ENCODE assay signal across 37 mouse cellular contexts in the genomic region with DNA sequence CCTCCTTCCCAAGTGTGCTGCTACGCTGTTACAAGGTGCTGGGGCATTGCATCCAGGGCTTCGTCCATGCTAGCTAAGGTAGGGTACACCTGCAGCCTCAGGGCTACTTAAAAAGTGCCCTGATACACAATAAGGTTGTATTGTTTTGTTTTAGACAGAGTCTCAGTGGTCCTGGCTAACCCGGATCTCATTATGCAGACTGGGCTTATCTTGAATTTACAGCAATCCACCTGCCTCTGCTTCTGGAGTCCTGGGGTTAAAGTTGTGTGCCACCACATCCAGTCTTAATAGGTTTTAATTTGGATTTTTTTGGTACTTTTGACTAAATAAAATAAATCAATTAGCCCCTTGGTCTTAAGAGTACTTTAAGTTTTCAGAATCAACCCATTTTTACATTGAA. TPM values are rescaled to one million over a fixed set of nuclear protein-coding genes. Genes with fewer than 3 reads are reported as not detected.
"Had no signal": no experiment of that assay in that cellular context is flagged by ENCODE, and none has a peak within 500 bp of the region (broad histone marks: within the 10 kb centered on the region; RNA-seq: fewer than 3 reads in every experiment).

No protein-coding gene starts in this region.

- H3K4me1 ChIP-seq: hindbrain, embryonic 13.5 days; intestine, embryonic 15.5 days; limb, embryonic 12.5 days had no signal

- H3K27me3 ChIP-seq: heart, embryonic 12.5 days; hindbrain, embryonic 13.5 days; hindbrain, embryonic 15.5 days; intestine, embryonic 15.5 days; kidney, embryonic 15.5 days; limb, embryonic 12.5 days; liver, embryonic 13.5 days had no signal

- H3K27ac ChIP-seq: gastrocnemius, adult 2 months; heart, adult 2 months; heart, embryonic 10.5 days; hindbrain, embryonic 13.5 days; hindbrain, embryonic 15.5 days; intestine, embryonic 15.5 days; kidney, embryonic 15.5 days; kidney, postnatal 0 days; layer of hippocampus, adult 2 months; left cerebral cortex, adult 2 months; limb, embryonic 10.5 days; limb, embryonic 12.5 days; liver, embryonic 13.5 days had no signal

- DNase-seq: gastrocnemius, adult 2 months; gastrocnemius, postnatal 14 days; gastrocnemius, postnatal 36 days; heart, adult 11 months; heart, adult 2 months; heart, postnatal 4 days; kidney, adult 18-20 months; kidney, postnatal 25 days; kidney, postnatal 4 days; liver, embryonic 13.5 days had no signal

- H3K4me3 ChIP-seq: gastrocnemius, adult 2 months; heart, adult 2 months; heart, embryonic 10.5 days; heart, embryonic 12.5 days; hindbrain, embryonic 13.5 days; hindbrain, embryonic 15.5 days; intestine, embryonic 15.5 days; kidney, embryonic 15.5 days; layer of hippocampus, adult 2 months; left cerebral cortex, adult 2 months; limb, embryonic 10.5 days; limb, embryonic 12.5 days; liver, embryonic 13.5 days had no signal

- H3K4me2 ChIP-seq: heart, embryonic 12.5 days; hindbrain, embryonic 13.5 days; hindbrain, embryonic 15.5 days; intestine, embryonic 15.5 days; kidney, embryonic 15.5 days; limb, embryonic 12.5 days; liver, embryonic 13.5 days had no signal

- H3K9ac ChIP-seq: heart, embryonic 12.5 days; hindbrain, embryonic 13.5 days; hindbrain, embryonic 15.5 days; intestine, embryonic 15.5 days; kidney, embryonic 15.5 days; limb, embryonic 12.5 days; liver, embryonic 13.5 days had no signal

- H3K36me3 ChIP-seq: heart, embryonic 10.5 days; heart, embryonic 12.5 days; hindbrain, embryonic 13.5 days; hindbrain, embryonic 15.5 days; intestine, embryonic 15.5 days; kidney, embryonic 15.5 days; limb, embryonic 10.5 days; limb, embryonic 12.5 days; liver, embryonic 13.5 days had no signal

- ATAC-seq: forebrain, embryonic 16.5 days; inflammation-experienced regulatory T-cells, adult 6 months; intestine, embryonic 15.5 days; intestine, postnatal 0 days had no signal

- H3K9me3 ChIP-seq: heart, embryonic 10.5 days; heart, embryonic 12.5 days; hindbrain, embryonic 13.5 days; hindbrain, embryonic 15.5 days; intestine, embryonic 15.5 days; kidney, embryonic 15.5 days; limb, embryonic 10.5 days; limb, embryonic 12.5 days; liver, embryonic 13.5 days had no signal

RNA-seq across cellular contexts. Expression of gene Gm17545, which starts 34.2 kb away (rescaled TPM):
- total RNA-seq: gastrocnemius, adult 2 months; gastrocnemius, postnatal 14 days; gastrocnemius, postnatal 36 days; heart, adult 2 months; heart, postnatal 10 days; heart, postnatal 25 days; heart, postnatal 4 days; layer of hippocampus, adult 2 months; layer of hippocampus, postnatal 10 days; layer of hippocampus, postnatal 25 days; left cerebral cortex, adult 2 months; left cerebral cortex, postnatal 14 days; left cerebral cortex, postnatal 36 days; liver, adult 2 months had no signal
- polyA plus RNA-seq: forebrain, embryonic 16.5 days; frontal cortex, adult 2 months; gonadal fat pad, adult 2 months; heart, adult 2 months; heart, embryonic 10.5 days; heart, embryonic 12.5 days; heart, embryonic 14.5 days; heart, embryonic 16.5 days; hindbrain, embryonic 11.5 days; hindbrain, embryonic 13.5 days; hindbrain, embryonic 15.5 days; inflammation-experienced regulatory T-cells, adult 6 months; intestine, embryonic 15.5 days; intestine, postnatal 0 days; kidney, embryonic 15.5 days; kidney, postnatal 0 days; limb, embryonic 10.5 days; limb, embryonic 12.5 days; limb, embryonic 14.5 days; liver, adult 2 months; liver, embryonic 13.5 days had no signal
